Mouse (Mus musculus): ENCODE results near the gene Mrps35. TPM values are rescaled to one million over a fixed set of nuclear protein-coding genes. Genes with fewer than 3 reads are reported as not detected.

The Mrps35 gene
- 43.6 and 70.9 TPM in 2 replicates for total RNA-seq (2017)

DNA sequence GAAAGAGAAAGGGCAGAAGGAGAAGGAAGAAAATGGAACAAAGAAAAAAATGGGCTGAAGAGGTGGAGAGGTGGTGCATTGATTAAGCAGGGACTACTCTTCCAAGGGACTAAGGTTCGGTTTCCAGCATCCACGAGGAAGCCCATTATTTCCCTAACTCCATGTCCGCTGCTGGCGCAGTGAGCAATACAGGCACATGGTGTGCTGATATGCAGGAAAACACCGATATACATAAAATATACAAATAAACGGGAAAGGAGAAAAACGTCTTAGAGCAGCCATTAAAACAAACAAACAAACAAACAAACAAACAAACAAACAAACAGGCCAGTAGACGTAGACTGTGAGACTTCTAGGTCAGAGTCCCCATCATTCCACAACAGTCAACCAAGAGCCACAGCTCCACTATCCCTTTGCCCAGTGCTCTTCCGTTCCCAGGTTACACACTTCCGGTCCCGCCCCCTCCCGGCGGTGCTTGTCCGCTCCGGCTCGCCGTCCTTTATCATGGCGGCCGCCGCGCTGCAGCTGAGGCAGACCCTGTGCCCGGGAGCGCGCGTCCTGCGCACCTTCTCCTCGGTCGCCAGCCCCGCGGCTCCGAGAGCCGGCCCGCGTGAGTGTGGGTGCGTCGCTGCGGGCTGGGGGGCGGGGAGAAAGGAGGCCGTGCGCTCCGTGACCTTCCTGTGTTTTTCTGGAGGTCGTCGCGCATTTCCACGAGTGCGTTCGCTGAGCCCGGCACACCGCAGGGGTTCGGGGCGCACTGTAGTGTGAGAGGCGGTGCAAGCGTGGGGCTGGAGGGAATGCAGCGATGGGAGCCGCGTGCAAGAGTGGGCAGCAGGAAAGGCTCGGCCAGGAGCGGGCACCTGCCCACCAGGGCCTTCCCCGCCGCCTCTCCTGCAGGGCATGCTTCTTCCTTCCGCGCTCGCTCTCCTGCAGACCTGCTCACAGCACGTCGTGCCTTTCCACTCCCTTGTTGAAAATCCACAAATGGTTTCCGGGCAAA lies at the start of gene Mrps35:
Gene Mrps35 (plus strand): TSS at position 474 of the 1,000 bp plus-strand sequence.
- ATAC-seq (replicated peaks in 1 of 2; ENCODE audit: insufficient read depth in 1 of 2, low FRiP score in 2 of 2, low TSS enrichment in 1 of 2, low read depth in 1 of 2, poor library complexity in 2 of 2, severe bottlenecking in 2 of 2): peak; percentile 97 to 99

DNA sequence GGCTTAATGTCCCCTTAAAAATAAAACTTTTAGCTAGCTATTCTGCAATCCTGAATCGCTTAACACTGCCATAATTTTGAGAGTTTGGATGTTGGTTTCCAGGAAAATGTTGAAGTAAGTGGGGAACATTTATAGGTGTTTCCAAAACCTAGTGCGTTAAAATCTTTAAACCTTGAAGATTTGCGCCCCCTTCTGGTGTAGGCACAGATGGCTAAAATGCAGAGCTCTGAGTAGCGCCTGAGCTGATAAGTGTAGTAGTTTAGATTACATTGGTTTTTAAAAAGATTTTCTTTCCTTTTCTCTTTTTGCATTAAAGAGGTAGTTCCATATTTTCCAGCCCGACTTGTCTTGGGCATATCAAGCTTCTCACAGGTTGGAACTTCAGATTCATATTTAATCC lies 48.3 kb upstream of the Mrps35 start:
- ATAC-seq (replicated peaks in 1 of 2; ENCODE audit: insufficient read depth in 1 of 2, low FRiP score in 2 of 2, low TSS enrichment in 1 of 2, low read depth in 1 of 2, poor library complexity in 2 of 2, severe bottlenecking in 2 of 2): no peak; a peak in 1 of 4 replicates

DNA sequence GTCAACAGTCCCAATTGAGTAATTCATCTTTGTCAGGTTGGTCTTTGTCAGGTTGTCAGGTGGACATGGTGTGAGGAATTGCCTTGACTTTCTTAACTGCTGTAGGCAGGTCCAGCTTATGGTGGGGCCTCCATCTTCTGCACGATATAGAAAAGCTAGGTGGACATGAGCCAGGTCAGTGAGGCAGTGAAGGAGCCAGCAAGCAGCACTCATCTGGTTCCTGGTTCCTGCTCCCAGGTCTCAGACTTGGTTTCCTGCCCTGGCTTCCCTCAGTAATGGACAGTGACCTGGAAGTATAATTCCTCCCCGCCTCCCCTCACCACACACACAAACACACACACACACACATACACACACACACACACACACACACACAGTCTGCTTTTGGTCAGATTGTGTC lies 47.2 kb upstream of the Mrps35 start:
- ATAC-seq (replicated peaks in 1 of 2; ENCODE audit: insufficient read depth in 1 of 2, low FRiP score in 2 of 2, low TSS enrichment in 1 of 2, low read depth in 1 of 2, poor library complexity in 2 of 2, severe bottlenecking in 2 of 2): no peak

DNA sequence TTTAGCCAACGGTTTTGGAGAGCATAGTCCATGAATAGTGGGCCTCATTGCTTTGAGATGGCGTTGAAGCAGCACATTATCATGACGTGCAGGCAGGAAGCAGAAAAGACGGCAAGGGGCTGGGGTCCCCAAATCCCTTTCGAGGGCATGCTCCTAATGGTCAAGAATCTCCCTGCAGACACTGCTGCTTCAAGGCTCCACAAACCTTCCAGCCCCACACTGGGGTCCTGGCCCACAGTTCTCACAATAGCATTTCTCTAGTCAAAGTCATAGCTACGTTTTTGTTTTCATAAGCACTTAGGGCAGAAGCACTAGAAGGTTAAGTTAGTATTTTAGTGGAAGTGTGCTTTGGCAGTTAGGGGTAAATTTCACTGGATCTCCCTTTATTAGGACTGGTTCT lies 46.7 kb upstream of the Mrps35 start:
- ATAC-seq (replicated peaks in 1 of 2; ENCODE audit: insufficient read depth in 1 of 2, low FRiP score in 2 of 2, low TSS enrichment in 1 of 2, low read depth in 1 of 2, poor library complexity in 2 of 2, severe bottlenecking in 2 of 2): no peak

DNA sequence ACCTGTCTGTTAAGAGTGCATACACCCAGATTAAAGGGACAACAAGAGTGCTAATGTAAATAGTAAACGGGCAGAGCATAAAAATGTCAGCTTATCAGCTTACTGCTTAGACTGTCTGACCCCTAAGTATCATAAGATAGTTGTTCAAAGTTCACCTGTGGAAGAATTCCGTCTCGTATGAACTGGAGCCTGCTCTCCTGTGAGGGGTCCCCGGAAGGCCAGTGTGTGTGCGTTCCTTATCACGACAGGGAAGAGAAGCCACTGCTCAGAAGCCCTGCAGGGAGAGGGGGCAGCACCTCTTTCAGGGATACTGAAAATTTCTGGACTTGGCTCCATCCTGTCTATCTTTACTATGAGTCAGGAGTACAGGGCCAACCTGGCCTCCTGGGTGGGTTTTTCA lies 45.6 kb upstream of the Mrps35 start:
- ATAC-seq (replicated peaks in 1 of 2; ENCODE audit: insufficient read depth in 1 of 2, low FRiP score in 2 of 2, low TSS enrichment in 1 of 2, low read depth in 1 of 2, poor library complexity in 2 of 2, severe bottlenecking in 2 of 2): no peak

DNA sequence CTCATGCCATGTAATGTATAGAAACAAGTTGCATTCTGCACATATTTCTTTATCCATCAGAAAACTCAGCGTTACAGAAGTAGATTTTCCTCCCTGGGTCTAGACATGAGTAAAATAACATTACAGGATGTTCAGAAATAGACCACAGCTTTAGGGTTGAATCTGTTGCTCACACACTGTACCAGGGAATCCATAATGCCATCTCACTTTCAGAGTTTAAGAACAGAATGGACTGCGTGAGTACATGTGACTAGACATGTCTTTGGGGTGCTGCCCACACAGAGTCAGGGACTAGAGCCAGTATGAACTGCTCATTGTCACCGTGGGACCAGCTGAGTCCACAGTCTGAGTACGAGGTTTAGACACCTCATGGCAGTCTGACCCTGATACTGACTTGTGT lies 43.9 kb upstream of the Mrps35 start:
- no peak for ATAC-seq (replicated peaks in 1 of 2; ENCODE audit: insufficient read depth in 1 of 2, low FRiP score in 2 of 2, low TSS enrichment in 1 of 2, low read depth in 1 of 2, poor library complexity in 2 of 2, severe bottlenecking in 2 of 2)

DNA sequence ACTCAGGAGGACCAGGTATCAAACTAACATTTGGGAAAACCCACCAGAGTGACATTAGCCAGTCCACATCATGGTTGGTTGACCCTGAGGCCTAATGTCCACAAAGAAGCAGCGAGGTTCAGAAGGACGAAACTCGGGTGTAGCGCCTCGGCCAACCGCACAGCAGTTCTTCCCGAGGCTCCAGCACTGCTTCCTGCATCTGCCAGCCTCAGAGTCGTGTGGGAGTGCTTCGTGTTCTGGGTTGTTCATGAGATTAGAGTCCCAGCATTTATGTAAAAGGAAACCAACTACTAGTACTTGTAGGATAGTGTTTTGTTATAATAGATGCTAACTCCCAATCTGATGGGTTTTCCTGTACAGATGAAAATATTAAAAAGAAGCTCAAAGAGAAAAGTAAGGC lies 43.3 kb upstream of the Mrps35 start:
- no peak for ATAC-seq (replicated peaks in 1 of 2; ENCODE audit: insufficient read depth in 1 of 2, low FRiP score in 2 of 2, low TSS enrichment in 1 of 2, low read depth in 1 of 2, poor library complexity in 2 of 2, severe bottlenecking in 2 of 2)

DNA sequence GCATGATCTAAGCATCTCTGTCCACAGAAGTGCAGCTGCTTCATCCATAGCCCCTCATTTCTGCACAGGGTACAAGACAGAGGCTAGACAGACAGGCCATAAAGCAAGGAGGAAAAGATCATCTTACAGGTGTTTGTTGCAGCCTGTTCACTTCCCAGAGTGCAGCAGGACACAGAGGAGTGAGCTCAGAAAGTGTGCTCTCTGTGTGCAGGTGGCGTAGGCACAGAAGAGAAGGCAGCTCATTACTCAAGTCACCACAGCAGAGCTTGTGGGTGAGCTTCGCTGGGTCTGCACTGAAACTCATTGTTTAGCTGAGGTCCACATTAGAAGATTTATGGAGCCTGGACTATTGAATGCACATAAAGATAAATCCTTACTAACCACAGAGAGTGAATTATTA lies 42.8 kb upstream of the Mrps35 start:
- ATAC-seq (replicated peaks in 1 of 2; ENCODE audit: insufficient read depth in 1 of 2, low FRiP score in 2 of 2, low TSS enrichment in 1 of 2, low read depth in 1 of 2, poor library complexity in 2 of 2, severe bottlenecking in 2 of 2): no peak

DNA sequence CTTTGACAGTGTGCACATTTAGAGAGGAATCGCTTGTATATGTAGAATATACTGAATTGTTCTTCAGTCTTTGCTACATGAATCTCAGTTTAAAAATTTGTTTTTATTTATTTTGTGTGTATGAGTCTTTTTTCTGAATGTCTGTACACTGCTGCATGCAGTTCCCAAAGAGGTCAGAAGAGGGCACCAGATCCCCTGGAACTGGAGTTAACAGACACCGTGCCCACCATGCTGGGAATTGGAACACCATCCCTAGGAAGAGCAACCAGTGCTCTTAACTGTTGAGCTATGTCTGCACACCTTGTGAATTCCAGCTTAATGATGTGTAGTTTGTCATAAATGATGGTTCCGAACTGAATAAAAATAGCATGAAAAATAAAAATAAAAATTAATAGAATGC lies 34.4 kb upstream of the Mrps35 start:
- peak in 1 of 2 experiments; percentile 69; a peak in 1 of 4 replicates for ATAC-seq (replicated peaks in 1 of 2; ENCODE audit: insufficient read depth in 1 of 2, low FRiP score in 2 of 2, low TSS enrichment in 1 of 2, low read depth in 1 of 2, poor library complexity in 2 of 2, severe bottlenecking in 2 of 2)

DNA sequence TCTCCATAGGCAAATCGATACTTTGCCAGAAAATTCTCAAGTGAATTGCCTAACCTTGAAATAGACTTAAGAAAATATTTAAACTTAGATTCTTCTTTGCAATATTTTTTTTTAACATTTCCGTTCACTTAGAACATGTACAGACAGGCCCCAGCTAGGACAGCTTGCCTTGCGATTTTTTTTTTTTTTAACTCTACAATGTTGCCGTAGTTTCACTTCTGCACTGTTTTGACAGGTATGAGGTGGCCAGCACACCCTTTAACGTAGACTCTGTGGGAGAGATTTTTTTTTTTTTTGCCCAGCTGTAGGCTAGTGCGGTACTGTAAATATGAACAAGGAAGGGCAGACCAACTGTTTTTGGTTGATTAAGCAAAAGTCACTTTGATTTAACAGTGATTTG lies 32.2 kb upstream of the Mrps35 start:
- no peak for ATAC-seq (replicated peaks in 1 of 2; ENCODE audit: insufficient read depth in 1 of 2, low FRiP score in 2 of 2, low TSS enrichment in 1 of 2, low read depth in 1 of 2, poor library complexity in 2 of 2, severe bottlenecking in 2 of 2)

DNA sequence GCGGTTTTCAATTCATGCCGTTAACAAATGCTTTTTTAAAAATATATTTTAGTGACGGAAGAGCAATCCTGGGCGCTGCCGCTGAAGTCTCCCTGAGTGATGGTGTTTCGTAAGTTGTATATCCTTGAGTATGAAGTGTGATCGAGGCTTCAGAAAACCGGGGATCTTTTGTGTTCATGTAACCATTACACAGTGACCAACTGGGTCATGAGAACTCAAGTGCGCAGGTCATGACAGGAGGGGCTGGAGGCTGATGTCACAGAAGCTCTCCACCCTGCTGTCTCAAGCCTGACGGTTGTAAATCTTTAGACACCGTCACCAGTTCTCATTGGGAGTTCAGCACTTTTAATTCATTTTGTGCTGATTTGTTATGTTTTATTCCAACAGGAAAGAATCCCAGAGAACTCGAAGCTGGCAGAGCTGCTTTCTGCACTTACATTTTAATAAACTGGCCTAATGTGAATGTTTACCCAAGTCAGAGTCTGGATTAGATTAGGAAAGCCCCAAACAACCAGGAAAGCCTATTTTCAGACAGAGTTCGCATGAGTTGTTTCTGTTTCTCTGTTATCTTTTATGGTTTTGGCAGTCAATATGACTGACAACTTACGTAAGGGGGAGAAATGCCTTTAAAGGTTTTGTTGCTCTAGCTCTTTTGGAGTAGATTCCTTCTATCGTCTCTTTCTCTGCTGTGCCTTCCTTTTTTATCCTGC lies 31.6 kb upstream of the Mrps35 start:
- ATAC-seq (replicated peaks in 1 of 2; ENCODE audit: insufficient read depth in 1 of 2, low FRiP score in 2 of 2, low TSS enrichment in 1 of 2, low read depth in 1 of 2, poor library complexity in 2 of 2, severe bottlenecking in 2 of 2): no peak

DNA sequence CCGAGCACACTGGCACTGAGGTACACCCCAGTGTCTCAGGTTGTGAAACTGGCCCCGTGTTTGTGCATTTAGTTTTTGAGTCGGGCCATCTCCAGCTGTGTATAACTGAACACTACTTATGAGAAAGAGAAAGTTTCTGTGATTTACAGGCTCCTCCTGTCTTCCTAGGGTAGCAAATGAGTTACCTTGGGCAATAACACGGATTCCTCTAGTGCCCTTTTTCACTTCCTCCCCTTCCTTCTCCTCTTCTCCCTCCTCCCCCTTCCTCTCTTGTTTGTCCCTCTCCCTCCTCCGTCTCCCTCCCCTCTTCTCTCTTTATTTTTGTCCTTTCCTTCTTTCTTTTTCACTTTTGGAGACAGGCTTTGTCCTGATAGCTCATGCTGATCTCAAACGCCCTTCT lies 31.0 kb upstream of the Mrps35 start:
- no peak for ATAC-seq (replicated peaks in 1 of 2; ENCODE audit: insufficient read depth in 1 of 2, low FRiP score in 2 of 2, low TSS enrichment in 1 of 2, low read depth in 1 of 2, poor library complexity in 2 of 2, severe bottlenecking in 2 of 2)

DNA sequence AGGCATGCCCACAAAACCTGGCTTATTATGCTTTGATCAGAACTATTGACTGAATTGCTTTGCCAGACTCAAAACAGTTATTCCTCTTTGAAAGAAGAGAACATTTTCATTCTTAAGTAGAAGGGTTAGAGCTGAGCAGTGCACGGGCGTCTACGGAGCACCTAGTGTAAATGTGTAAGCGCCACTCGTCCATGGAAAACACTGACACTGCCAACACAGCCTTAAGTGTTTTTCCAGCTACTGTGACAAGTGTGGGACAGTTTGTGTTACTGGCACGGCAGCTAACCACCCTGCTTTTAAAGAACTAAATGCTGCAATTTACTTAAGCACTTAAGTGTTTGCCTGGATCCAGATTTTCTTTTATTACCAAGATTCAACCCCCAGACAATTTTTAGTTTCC lies 30.6 kb upstream of the Mrps35 start:
- ATAC-seq (replicated peaks in 1 of 2; ENCODE audit: insufficient read depth in 1 of 2, low FRiP score in 2 of 2, low TSS enrichment in 1 of 2, low read depth in 1 of 2, poor library complexity in 2 of 2, severe bottlenecking in 2 of 2): no peak

DNA sequence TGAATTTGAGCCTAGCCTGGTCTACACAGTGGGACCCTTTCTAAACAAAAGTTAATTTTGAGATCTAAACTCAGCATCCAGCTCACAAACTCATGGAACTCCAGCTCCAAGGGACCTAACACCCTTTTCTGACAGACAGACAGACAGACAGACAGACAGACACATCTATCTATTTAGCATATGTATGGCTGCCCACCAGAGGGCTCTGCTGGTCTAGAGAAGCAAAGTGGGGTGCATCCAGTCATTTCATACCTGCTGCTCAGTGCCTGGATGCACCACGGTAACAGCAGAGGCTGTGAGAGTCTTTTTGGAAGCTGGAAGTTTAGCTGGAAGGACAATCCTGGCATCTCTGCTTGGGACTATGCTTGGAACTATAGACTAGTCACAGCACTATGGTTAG lies 29.0 kb upstream of the Mrps35 start:
- ATAC-seq (replicated peaks in 1 of 2; ENCODE audit: insufficient read depth in 1 of 2, low FRiP score in 2 of 2, low TSS enrichment in 1 of 2, low read depth in 1 of 2, poor library complexity in 2 of 2, severe bottlenecking in 2 of 2): no peak

DNA sequence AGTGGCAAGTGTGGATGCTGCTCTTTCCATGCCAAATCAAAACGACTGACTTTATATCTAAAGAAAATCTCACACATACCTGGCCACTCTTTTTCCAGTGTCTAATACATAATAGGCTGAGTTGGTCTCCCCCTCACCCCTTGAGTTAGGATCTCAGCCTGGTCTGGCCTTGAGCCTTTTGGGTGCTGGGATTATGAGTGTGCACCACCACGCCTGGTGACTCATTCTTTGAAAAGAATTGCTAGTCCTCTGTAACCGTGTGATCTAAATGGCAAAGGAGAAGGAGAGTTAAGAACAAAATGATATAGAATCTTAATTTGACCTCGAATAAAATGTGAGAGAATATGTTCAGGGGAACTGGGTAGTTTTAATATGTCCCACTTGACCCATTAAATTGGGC lies 24.7 kb upstream of the Mrps35 start:
- no peak for ATAC-seq (replicated peaks in 1 of 2; ENCODE audit: insufficient read depth in 1 of 2, low FRiP score in 2 of 2, low TSS enrichment in 1 of 2, low read depth in 1 of 2, poor library complexity in 2 of 2, severe bottlenecking in 2 of 2)

DNA sequence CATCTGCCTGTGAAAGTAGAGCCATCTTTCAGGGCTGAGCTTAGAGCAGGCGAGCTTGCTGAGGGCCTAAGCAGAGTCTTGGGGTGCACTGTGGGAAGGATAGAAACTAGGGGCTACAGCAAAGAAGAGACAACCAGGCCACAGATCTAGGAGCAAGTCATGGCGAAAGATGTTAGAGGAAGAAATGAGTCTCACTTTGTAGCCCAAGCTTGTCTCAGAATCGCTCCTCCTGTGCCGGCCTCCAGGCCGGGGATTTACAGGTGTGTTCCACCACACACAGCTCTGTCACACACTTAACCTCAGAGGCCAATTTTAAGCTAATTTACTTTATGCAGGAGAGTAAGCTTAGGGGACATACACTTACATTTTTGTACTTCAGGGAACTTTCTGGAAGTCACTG lies 24.2 kb upstream of the Mrps35 start:
- no peak for ATAC-seq (replicated peaks in 1 of 2; ENCODE audit: insufficient read depth in 1 of 2, low FRiP score in 2 of 2, low TSS enrichment in 1 of 2, low read depth in 1 of 2, poor library complexity in 2 of 2, severe bottlenecking in 2 of 2)

DNA sequence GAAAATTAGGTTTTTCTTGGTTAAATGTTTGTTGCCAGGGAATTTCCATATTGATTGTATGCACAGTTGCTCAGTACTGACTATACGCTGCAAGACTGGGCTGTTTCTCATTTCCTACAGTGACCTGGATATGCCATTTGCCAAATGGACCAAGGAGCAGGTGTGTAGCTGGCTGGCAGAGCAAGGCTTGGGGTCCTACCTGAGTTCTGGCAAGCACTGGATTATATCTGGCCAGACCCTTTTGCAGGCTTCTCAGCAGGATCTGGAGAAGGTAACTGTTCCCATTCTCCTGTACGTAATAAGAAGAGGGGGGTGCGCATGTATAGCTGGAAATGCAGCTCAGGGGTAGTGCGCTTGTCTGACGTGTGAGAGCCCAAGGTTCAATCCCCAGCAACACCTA lies 21.4 kb upstream of the Mrps35 start:
- ATAC-seq (replicated peaks in 1 of 2; ENCODE audit: insufficient read depth in 1 of 2, low FRiP score in 2 of 2, low TSS enrichment in 1 of 2, low read depth in 1 of 2, poor library complexity in 2 of 2, severe bottlenecking in 2 of 2): no peak

DNA sequence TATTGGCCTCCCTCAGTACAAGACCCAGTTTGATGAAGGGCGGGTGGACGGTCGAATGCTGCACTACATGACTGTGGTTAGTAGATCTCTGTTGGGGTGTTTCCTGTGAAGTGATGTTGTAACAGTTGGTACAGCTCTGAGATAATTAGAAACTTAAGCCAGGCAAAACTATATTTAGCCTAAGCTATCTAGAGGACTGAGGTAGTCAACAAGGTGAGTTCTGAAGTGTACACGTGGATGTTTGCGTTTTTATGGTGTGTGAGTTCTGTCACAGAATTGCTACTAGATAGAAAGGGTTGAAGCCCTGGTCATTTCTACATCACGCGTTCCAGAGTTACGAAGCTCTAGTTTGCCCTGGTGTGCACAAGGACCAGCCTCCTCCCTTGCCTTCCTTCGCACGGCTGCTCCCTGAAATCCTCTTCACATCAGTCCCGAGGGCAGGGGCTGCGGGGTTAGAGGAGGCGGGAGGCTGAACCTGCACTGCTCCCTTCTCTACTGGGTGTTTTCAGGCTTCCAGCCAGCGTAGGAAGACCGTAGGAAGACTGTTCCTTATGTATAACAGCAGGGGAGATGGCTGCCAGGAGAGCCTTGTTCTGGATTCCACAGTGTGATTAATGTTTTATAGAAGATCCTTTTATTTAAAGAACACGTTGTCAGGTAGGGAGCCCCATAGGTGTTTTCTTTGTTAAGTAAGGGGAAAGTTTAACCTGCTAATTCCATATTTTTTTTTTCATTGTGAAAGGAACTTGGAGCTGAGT lies 20.0 kb upstream of the Mrps35 start:
- ATAC-seq (replicated peaks in 1 of 2; ENCODE audit: insufficient read depth in 1 of 2, low FRiP score in 2 of 2, low TSS enrichment in 1 of 2, low read depth in 1 of 2, poor library complexity in 2 of 2, severe bottlenecking in 2 of 2): no peak
